Comparison of ENCODE assay signal across 27 mouse cellular contexts in the genomic region with DNA sequence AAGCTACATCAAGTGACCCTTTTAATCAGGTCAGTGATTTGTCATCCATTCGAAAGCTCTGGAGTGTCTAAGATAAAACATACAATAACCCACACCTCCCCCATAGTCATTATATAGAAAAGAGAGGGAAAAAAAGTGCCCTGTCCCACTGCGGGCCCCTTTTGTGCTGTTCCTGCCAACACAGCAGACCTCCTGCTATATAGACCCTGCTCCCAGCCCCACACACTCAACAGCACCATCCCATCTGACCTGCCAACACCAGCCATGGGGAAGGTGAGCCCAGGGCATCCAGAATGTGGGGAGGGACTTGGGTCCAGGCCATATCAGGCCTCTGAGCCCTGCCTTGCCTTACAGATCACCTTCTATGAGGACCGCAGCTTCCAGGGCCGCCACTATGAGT. TPM values are rescaled to one million over a fixed set of nuclear protein-coding genes. Genes with fewer than 3 reads are reported as not detected.
DNase-seq lines count a peak whose midpoint lies in the region; ATAC-seq lines count a peak whose summit lies in the region.
"Had no signal": no experiment of that assay in that cellular context is flagged by ENCODE, and none has a peak within 500 bp of the region (broad histone marks: within the 10 kb centered on the region; RNA-seq: fewer than 3 reads in every experiment).

A gene (plus strand): TSS at position 227 of the 400 bp plus-strand sequence.

- H3K4me3 ChIP-seq in hindbrain, embryonic 11.5 days (ENCODE audit: low read depth, low read length): no peak within 1 kb of the TSS
- no peak within 1 kb of the TSS for H3K4me3 ChIP-seq in hindbrain, embryonic 14.5 days (replicated peaks; ENCODE audit: low read length)
- H3K4me3 ChIP-seq in lung, embryonic 15.5 days: no peak within 1 kb of the TSS
- H3K4me3 ChIP-seq in forebrain, embryonic 14.5 days (ENCODE audit: low read depth, low read length): no peak within 1 kb of the TSS
- H3K4me3 ChIP-seq: heart, adult 2 months; hindbrain, embryonic 13.5 days; limb, embryonic 10.5 days; liver, embryonic 15.5 days; neural tube, embryonic 15.5 days had no signal

- ATAC-seq in hindbrain, embryonic 11.5 days (ENCODE audit: low FRiP score): peak; percentile 33; the same call in 1 of the 2 replicates
- no peak; the same call in 1 of the 2 replicates for ATAC-seq in hindbrain, embryonic 14.5 days (ENCODE audit: low FRiP score)
- ATAC-seq in lung, embryonic 15.5 days (ENCODE audit: borderline replicate concordance, extremely low read depth, low FRiP score, low TSS enrichment): peak; percentile 23; the same call in 1 of the 2 replicates
- peak; percentile 32; the same call in 1 of the 2 replicates for ATAC-seq in forebrain, embryonic 14.5 days
- ATAC-seq: inflammation-experienced regulatory T-cells, adult 6 months; midbrain, embryonic 16.5 days had no signal

- H3K36me3 ChIP-seq in hindbrain, embryonic 11.5 days (ENCODE audit: control insufficient read depth, insufficient read depth, low read length): no peaks in the 10 kb centered on the region
- no peaks in the 10 kb centered on the region for H3K36me3 ChIP-seq in hindbrain, embryonic 14.5 days (replicated peaks; ENCODE audit: control insufficient read depth, insufficient read depth)
- H3K36me3 ChIP-seq in lung, embryonic 15.5 days: no peaks in the 10 kb centered on the region
- no peaks in the 10 kb centered on the region for H3K36me3 ChIP-seq in forebrain, embryonic 14.5 days (ENCODE audit: control insufficient read depth, insufficient read depth, low read length)
- H3K36me3 ChIP-seq: hindbrain, embryonic 13.5 days; limb, embryonic 10.5 days; liver, embryonic 15.5 days; neural tube, embryonic 15.5 days had no signal

- H3K9me3 ChIP-seq in hindbrain, embryonic 11.5 days (ENCODE audit: control insufficient read depth, low read length): no peaks in the 10 kb centered on the region
- H3K9me3 ChIP-seq in hindbrain, embryonic 14.5 days (ENCODE audit: control insufficient read depth, low read length): no peaks in the 10 kb centered on the region
- no peaks in the 10 kb centered on the region for H3K9me3 ChIP-seq in lung, embryonic 15.5 days
- H3K9me3 ChIP-seq in forebrain, embryonic 14.5 days (replicated peaks; ENCODE audit: control insufficient read depth, low read length): no peaks in the 10 kb centered on the region
- H3K9me3 ChIP-seq: hindbrain, embryonic 13.5 days; limb, embryonic 10.5 days; liver, embryonic 15.5 days; neural tube, embryonic 15.5 days had no signal

- DNase-seq in cerebellum, postnatal 10 days: peak; percentile 3 to 11
- DNase-seq in cerebellum, adult 18-20 months: no peak
- DNase-seq in hindbrain, embryonic 11.5 days (ENCODE audit: low spot score): no peak
- no peak for DNase-seq in hindbrain, embryonic 14.5 days (ENCODE audit: low spot score)
- no peak for DNase-seq in lung, postnatal 25 days (ENCODE audit: low spot score)
- DNase-seq in forebrain, embryonic 14.5 days (ENCODE audit: low spot score): no peak
- no peak for DNase-seq in thymus, postnatal 10 days (ENCODE audit: low spot score in 2 of 2)
- DNase-seq: adrenal gland, postnatal 10 days; cerebellum, adult 2 months; cerebellum, postnatal 36 days; gastrocnemius, postnatal 36 days; heart, adult 2 months; kidney, adult 8-10 months; liver; lung, postnatal 10 days; thymus, adult 18-20 months; thymus, postnatal 4 days had no signal

- no peak within 1 kb of the TSS for H3K27ac ChIP-seq in hindbrain, embryonic 11.5 days (ENCODE audit: low read depth, low read length)
- no peak within 1 kb of the TSS for H3K27ac ChIP-seq in hindbrain, embryonic 14.5 days
- no peak within 1 kb of the TSS for H3K27ac ChIP-seq in lung, embryonic 15.5 days
- H3K27ac ChIP-seq in forebrain, embryonic 14.5 days (ENCODE audit: low read depth, low read length): no peak within 1 kb of the TSS
- H3K27ac ChIP-seq: heart, adult 2 months; hindbrain, embryonic 13.5 days; limb, embryonic 10.5 days; liver, embryonic 15.5 days; neural tube, embryonic 15.5 days had no signal

- H3K9ac ChIP-seq in hindbrain, embryonic 11.5 days (ENCODE audit: low read depth, low read length): no peak within 1 kb of the TSS
- H3K9ac ChIP-seq in hindbrain, embryonic 14.5 days: no peak within 1 kb of the TSS
- H3K9ac ChIP-seq in lung, embryonic 15.5 days: no peak within 1 kb of the TSS
- H3K9ac ChIP-seq in forebrain, embryonic 14.5 days (ENCODE audit: low read length): no peak within 1 kb of the TSS
- H3K9ac ChIP-seq: hindbrain, embryonic 13.5 days; liver, embryonic 15.5 days; neural tube, embryonic 15.5 days had no signal

- H3K4me2 ChIP-seq in hindbrain, embryonic 11.5 days (replicated peaks; ENCODE audit: low read depth, low read length): no peak within 1 kb of the TSS
- no peak within 1 kb of the TSS for H3K4me2 ChIP-seq in hindbrain, embryonic 14.5 days (replicated peaks)
- H3K4me2 ChIP-seq in lung, embryonic 15.5 days: no peak within 1 kb of the TSS
- no peak within 1 kb of the TSS for H3K4me2 ChIP-seq in forebrain, embryonic 14.5 days (ENCODE audit: low read length)
- H3K4me2 ChIP-seq: hindbrain, embryonic 13.5 days; liver, embryonic 15.5 days; neural tube, embryonic 15.5 days had no signal

- H3K27me3 ChIP-seq in hindbrain, embryonic 11.5 days (ENCODE audit: control insufficient read depth, insufficient read depth, low read length): no peaks in the 10 kb centered on the region
- no peaks in the 10 kb centered on the region for H3K27me3 ChIP-seq in hindbrain, embryonic 14.5 days (ENCODE audit: control insufficient read depth, insufficient read depth, low read length)
- no peaks in the 10 kb centered on the region for H3K27me3 ChIP-seq in lung, embryonic 15.5 days
- H3K27me3 ChIP-seq in forebrain, embryonic 14.5 days (replicated peaks; ENCODE audit: control insufficient read depth, insufficient read depth, low read length): no peaks in the 10 kb centered on the region
- H3K27me3 ChIP-seq: hindbrain, embryonic 13.5 days; liver, embryonic 15.5 days; neural tube, embryonic 15.5 days had no signal

- WGBS in hindbrain, embryonic 11.5 days: 73% methylated on average over 4 of the region's 4 CpGs
- WGBS in hindbrain, embryonic 14.5 days: 67% methylated on average over 4 of the region's 4 CpGs
- 61% methylated on average over 4 of the region's 4 CpGs for WGBS in lung, embryonic 15.5 days
- whole genome bisulfite sequencing in forebrain, embryonic 14.5 days: 46% methylated on average over 4 of the region's 4 CpGs

- no peaks in the 10 kb centered on the region for H3K4me1 ChIP-seq in hindbrain, embryonic 11.5 days (replicated peaks; ENCODE audit: control insufficient read depth, insufficient read depth, low read length)
- H3K4me1 ChIP-seq in hindbrain, embryonic 14.5 days (replicated peaks; ENCODE audit: control insufficient read depth, insufficient read depth, low read length): no peaks in the 10 kb centered on the region
- H3K4me1 ChIP-seq in lung, embryonic 15.5 days: no peaks in the 10 kb centered on the region
- no peaks in the 10 kb centered on the region for H3K4me1 ChIP-seq in forebrain, embryonic 14.5 days (ENCODE audit: control insufficient read depth, insufficient read depth, low read length)
- H3K4me1 ChIP-seq: hindbrain, embryonic 13.5 days; limb, embryonic 10.5 days; liver, embryonic 15.5 days; neural tube, embryonic 15.5 days had no signal

RNA-seq across cellular contexts. Expression of the gene that starts here (rescaled TPM):
- polyA plus RNA-seq in hindbrain, embryonic 11.5 days (2014; fragmentation: Nextera tagmentation; extraction: Ambion mirVana): not detected in 2 replicates
- not detected in 2 replicates for polyA plus RNA-seq in hindbrain, embryonic 14.5 days (2014; fragmentation: Nextera tagmentation; extraction: Ambion mirVana)
- not detected in 2 replicates for polyA plus RNA-seq in lung, embryonic 15.5 days (2015; fragmentation: Nextera tagmentation; extraction: Ambion mirVana)
- polyA plus RNA-seq in forebrain, embryonic 14.5 days (2014; fragmentation: Nextera tagmentation; extraction: Ambion mirVana): not detected in 2 replicates
- polyA plus RNA-seq: cerebellum, adult 2 months; heart, adult 2 months; heart, embryonic 14.5 days; hindbrain, embryonic 13.5 days; inflammation-experienced regulatory T-cells, adult 6 months; limb, embryonic 10.5 days; liver, embryonic 15.5 days; midbrain, embryonic 16.5 days; neural tube, embryonic 15.5 days; small intestine, adult 2 months; stomach, embryonic 16.5 days had no signal

Comparison
In these comparisons a context has a peak if more than half of its experiments do, and no peak if none do; other contexts are left out.
1. DNase-seq: peak in cerebellum, postnatal 10 days (2 of 2); none in cerebellum, adult 18-20 months (0 of 2), hindbrain, embryonic 11.5 days (single experiment), hindbrain, embryonic 14.5 days (single experiment), lung, postnatal 25 days (single experiment), forebrain, embryonic 14.5 days (single experiment) and thymus, postnatal 10 days (0 of 2).
2. Peak in ATAC-seq in hindbrain, embryonic 11.5 days; RNA of the gene not detected or under 1 TPM.
3. Peak in ATAC-seq in lung, embryonic 15.5 days; RNA of the gene not detected or under 1 TPM.
4. Peak in ATAC-seq in forebrain, embryonic 14.5 days; RNA of the gene not detected or under 1 TPM.